Mouse (Mus musculus) gastrocnemius, adult 2 months (tissue): ENCODE results near the gene Cttnbp2. TPM values are rescaled to one million over a fixed set of nuclear protein-coding genes. Genes with fewer than 3 reads are reported as not detected.

Experiments used
- DNase-seq: peaks from one replicate; pipeline ENCODE4 v3.0.0; 2022
- H3K27ac ChIP-seq: fragments of 200-600 bp; 2 replicates; pipeline ENCODE4 v1.8.1; 2022; ENCODE audit warnings: mild to moderate bottlenecking
- H3K4me3 ChIP-seq: fragments of 200-600 bp; 2 replicates; pipeline ENCODE4 v1.8.1; 2022; ENCODE audit warnings: mild to moderate bottlenecking, moderate library complexity
- CTCF ChIP-seq: fragments of 200-600 bp; IDR thresholded peaks from 2 replicates; pipeline ENCODE4 v1.8.1; 2022; ENCODE audit warnings: antibody characterized with exemption, mild to moderate bottlenecking, moderate library complexity
- intact Hi-C: fragments of 180-260 bp; cut with DNase I; formaldehyde crosslinking; loops from one replicate; pipeline ENCODE4 v1.15.1; 2025
- microRNA-seq: library from miRNA; unstranded; fragments of <30 nt; microRNA quantifications from one replicate; pipeline ENCODE4 v1.2.0, GENCODE M21; 2021
- total RNA-seq, 2 experiments: library from RNA; stranded (reverse); gene quantifications; 2 replicates each; pipeline ENCODE4 v1.2.3; 2021

The Cttnbp2 gene
- total RNA-seq, 2 experiments from 2014 or later, result 0.54 to 0.86 TPM

DNA sequence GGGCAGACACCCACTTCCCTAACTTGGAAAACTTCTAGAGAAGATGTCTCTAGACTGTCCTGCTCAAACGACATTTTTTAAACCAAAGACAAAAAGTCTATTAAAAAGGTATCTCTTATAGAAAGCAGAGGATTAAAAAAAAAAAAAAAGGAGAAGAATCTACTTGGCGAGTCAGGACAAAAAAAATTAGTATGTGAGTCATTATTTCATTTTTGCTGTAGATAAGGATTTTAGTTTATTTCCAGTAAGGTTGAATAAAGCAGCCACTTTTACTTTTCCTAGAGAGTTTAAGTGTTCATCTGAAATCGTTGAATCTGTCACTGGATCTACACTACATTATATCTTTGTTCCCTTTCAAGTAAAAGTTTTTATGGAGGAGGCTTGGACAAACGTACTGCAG lies 139.9 kb downstream of the Cttnbp2 start:
- no peak for TF ChIP-seq CTCF
- no peak overlapping the region for H3K4me3 ChIP-seq
- intact Hi-C loops, result no loop called here
- no peak for DNase-seq
- no peak overlapping the region for H3K27ac ChIP-seq

DNA sequence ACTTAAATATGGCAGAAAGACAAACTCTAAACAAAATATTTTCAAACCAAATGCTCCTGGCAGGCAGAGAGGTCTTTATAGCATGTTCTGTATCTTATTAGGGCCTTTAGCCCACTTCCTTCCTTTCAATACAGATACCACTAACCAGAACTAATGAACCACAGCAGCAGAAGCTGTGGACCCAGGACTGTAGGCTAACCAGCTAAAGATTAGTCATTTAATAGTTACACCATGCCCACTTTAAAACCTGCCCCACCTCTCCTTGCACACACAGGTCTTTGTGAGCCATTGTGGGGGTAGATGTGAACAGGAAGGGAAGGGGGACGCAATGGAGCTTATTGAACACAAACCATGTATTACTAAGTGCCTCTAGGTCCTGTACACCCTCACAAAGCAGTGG lies 141.0 kb downstream of the Cttnbp2 start:
- DNase-seq, result no peak
- intact Hi-C loops, result no loop called here
- Histone ChIP-seq H3K4me3 (no peak overlapping the region), H3K27ac (no peak overlapping the region)
- TF ChIP-seq CTCF, result no peak

DNA sequence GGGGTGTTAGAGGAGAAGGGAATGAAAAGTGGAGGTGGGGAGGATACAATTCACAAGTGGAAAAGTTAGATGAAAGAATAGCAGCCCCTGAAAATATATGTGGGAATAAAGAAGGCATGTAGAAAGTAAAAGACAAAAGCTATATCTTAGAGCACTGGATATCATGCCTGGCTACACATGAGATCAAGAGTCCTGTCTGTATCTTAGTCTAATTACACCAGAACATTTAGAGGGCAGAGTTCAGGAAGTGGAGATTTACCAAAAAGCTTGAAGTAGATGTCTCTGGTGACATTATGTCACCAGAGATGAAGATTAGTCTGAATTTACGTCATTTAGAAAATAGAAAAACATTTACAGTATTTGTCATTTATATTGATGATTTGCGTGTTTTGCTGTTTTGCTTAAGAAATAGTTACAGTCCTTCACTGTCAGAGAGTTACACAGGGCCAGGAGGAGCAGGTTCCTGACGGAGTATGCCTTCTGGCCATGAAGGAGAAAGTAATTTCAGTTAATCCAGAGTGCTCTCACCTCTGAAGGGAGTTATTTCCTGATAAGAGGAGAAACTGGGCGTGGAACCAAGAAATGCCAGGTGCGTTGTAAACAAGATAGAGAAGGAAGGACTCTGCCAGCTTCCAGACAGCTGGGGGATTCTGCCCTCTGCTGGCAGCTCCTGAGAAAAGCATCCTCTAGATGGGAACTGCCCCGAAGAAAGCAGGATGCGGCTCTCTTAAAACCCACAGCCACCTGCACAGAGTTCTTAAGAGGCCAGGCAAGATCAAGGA lies 142.0 kb downstream of the Cttnbp2 start:
- Histone ChIP-seq H3K27ac (no peak overlapping the region), H3K4me3 (no peak overlapping the region)
- DNase-seq, result peak; percentile 35
- intact Hi-C loops, result no loop called here
- TF ChIP-seq CTCF, result peak; percentile 71

DNA sequence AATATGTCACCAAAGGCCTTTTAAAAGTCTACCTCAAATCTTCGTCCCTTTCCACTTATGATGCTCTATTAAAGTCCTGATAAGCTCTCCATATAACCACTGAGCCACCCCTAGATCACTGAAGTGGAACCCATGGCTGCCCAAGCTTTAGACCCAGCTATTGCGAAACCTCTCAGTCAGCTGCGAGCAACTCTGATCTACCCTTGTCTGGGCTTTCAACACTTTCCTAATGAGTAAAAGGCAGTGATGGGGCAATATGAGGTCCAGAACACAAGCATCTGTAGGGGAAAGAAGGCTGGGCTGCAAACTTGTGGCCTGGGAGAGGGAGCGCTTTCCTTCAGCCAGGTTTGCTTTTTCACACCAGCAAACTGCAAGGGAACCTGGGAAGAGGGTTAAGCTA lies 144.9 kb downstream of the Cttnbp2 start:
- TF ChIP-seq CTCF, result no peak
- DNase-seq, result no peak
- intact Hi-C loops, result no loop called here

DNA sequence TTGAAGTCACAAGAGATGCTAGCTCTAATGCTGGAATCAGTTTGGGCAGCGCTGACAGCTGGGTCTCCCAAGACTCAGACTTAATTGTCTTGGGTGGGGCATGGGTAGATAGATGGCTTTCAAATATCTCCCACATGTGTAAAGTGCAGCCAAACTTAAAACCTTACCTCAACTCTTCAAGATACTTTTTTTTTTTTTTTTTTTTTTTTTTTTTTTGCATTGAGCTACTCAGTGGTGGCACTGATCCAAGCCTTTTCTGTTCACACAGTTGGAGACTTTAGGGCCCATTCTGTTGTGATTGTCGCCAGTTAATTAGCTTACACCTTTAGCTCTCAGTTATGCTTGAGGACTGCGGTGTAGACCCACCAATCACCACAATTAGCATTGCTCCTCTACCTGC lies 145.6 kb downstream of the Cttnbp2 start:
- no peak for TF ChIP-seq CTCF
- DNase-seq, result no peak
- intact Hi-C loops, result no loop called here
- Histone ChIP-seq H3K4me3 (no peak overlapping the region), H3K27ac (no peak overlapping the region)

More for the DNA sequence above, 144.9 kb downstream of the Cttnbp2 start:
- Histone ChIP-seq H3K4me3 (no peak overlapping the region), H3K27ac (no peak overlapping the region)

DNA sequence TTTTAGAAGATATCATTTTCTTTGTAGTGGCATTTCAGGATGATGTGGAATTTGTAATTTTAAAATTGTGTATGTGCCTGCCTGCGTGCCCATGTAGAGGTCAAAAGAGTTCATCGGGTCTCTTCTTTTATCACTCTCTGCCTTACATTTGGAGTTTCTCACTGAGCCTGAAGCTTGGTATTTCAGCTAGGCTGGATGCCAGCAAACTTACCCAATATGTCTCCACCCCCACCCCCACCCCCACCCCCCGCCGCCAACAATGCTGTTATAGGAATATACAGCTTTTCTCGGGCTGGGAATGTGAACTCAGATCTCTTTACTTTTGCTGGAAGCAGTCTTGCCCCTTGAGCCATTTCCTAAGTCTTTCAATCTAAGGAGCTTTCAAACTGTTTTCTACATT lies 152.4 kb downstream of the Cttnbp2 start:
- Histone ChIP-seq H3K4me3 (no peak overlapping the region), H3K27ac (no peak overlapping the region)
- intact Hi-C loops, result no loop called here
- no peak for DNase-seq
- TF ChIP-seq CTCF, result no peak

DNA sequence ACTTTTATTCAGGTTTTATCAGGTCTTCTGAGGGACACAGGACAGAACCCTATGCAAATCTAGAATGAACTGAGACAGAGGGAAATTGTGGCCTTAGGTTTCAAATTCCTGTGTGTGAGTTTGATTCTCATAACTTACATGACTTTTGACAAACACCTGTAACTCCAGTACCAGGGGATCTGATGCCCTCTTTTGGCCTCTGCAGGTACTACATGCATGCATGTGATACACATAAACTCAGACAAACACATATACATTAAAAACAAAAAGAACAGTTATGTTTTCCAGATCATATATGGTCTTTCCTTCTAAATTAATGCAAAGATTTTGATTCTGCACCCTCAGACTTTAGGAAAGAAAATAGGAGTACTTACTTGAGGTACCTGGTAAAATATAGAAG lies 153.7 kb downstream of the Cttnbp2 start:
- intact Hi-C loops, result no loop called here
- no peak for TF ChIP-seq CTCF
- Histone ChIP-seq H3K4me3 (no peak overlapping the region), H3K27ac (no peak overlapping the region)
- DNase-seq, result no peak

DNA sequence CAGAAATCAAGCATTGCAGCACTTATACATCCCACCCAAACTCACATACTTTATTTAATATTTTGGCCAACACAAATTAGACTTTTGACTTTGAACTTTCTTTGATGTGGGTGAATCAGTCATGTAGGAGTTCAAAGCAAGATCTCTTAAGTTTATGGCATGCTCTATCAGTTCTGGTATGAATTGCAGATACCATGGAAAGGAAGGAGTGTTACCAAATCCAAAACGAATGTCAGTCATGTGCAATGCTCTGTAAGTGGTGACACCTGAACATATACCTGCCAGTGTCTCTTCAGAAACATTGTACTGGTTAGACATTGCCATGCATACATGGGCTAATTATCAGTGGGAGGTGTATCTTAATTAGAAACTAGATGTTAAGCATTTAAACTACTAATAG lies 154.5 kb downstream of the Cttnbp2 start:
- no peak for TF ChIP-seq CTCF
- H3K27ac ChIP-seq, result no peak overlapping the region
- no peak for DNase-seq
- H3K4me3 ChIP-seq, result no peak overlapping the region
- intact Hi-C loops, result no loop called here

DNA sequence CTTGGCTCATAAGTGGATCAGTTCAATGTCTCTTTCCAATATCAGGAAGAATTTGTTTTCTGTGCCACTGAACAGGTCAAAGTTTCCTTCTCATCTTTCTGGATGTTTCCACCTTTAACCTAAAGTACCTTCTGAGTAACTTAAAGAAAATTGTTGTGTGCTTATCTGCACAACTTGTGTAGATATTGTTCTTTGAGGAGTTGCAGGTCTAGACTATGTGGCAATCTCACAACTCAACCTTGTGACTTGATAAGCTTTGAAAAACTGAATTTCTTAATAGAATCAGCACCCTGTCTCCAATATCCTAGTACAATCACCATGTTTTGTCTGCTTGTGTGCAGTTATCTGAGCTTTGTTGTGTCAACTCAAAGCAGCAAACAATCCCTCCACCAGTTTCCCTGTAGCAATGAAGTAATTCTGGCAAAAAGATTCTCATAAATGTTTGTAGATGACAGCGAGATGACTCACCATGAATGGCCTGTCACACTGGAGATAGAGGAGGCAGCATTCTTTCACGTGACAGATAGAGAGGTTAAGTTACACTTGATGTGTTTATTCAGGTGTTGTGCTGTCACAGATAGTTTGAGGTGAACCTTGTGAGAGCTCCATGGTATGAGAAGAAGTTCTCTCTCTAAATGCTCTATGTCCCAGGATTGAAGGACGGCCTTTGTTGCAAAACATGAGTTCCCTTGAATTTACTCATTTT lies 165.3 kb downstream of the Cttnbp2 start:
- no peak for DNase-seq
- Histone ChIP-seq H3K4me3 (no peak overlapping the region), H3K27ac (no peak overlapping the region)
- intact Hi-C loops, result no loop called here
- no peak for TF ChIP-seq CTCF

DNA sequence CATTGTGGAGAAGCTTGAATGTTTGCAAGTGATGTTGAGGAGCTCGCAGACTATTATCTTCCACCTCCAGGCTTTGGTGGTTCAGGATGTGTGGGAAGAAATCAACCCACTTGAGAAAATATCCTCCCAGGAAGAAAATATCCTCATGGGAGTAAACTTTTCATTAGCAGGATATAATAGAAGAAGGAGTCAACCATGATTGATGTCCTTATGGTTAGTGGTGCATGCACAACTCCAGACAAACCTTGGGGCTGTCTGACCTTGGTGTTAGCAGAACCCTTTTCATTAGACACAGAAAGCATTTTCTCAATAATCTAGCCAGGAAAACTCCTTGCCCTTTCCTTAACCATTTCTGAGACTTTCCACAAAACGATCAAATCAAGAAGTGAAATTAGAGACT lies 170.4 kb downstream of the Cttnbp2 start:
- no peak overlapping the region for H3K27ac ChIP-seq
- no peak for DNase-seq
- no peak overlapping the region for H3K4me3 ChIP-seq
- intact Hi-C loops, result no loop called here
- no peak for TF ChIP-seq CTCF

DNA sequence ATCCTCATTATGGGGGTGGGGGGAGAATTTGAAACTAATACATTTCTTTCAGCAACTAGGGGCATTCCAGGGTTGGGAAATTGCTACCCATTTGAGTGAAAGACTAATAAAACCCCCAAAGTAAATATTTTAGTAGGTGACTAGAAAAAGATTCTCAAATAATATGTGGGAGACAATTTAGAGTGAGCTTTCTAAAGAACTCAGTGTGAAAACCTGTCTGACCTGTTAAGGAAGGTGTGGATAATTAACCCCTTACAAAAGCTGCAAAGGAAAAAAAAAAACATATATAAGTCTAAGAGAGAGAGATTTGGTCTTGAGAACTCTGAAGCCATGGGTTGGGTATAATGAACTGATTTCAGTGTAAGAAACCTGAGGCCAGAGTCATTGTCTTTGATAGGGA lies 176.3 kb downstream of the Cttnbp2 start:
- intact Hi-C loops, result no loop called here
- no peak for DNase-seq
- TF ChIP-seq CTCF, result no peak
- Histone ChIP-seq H3K4me3 (no peak overlapping the region), H3K27ac (no peak overlapping the region)

DNA sequence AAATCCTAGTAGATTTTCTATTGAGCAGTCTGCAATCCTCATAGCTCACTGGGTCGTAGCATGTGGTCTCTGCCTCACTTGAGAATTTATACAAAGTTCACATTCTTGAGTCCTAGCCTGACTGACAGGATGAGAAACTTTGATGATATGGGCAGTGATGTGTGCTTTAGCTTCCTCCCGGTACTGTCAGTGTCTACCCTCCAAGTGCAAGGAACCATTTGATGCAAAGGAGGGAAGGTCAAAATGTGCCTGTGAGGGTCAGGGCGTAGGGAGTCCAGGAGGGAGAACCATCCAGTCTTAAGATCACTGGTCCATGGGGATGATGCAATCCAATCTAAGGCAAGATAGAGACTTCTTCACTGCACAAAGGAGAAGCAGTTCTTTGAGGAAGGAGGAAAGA lies 179.2 kb downstream of the Cttnbp2 start:
- no peak overlapping the region for H3K4me3 ChIP-seq
- TF ChIP-seq CTCF, result no peak
- H3K27ac ChIP-seq, result no peak overlapping the region
- no peak for DNase-seq
- intact Hi-C loops, result no loop called here

DNA sequence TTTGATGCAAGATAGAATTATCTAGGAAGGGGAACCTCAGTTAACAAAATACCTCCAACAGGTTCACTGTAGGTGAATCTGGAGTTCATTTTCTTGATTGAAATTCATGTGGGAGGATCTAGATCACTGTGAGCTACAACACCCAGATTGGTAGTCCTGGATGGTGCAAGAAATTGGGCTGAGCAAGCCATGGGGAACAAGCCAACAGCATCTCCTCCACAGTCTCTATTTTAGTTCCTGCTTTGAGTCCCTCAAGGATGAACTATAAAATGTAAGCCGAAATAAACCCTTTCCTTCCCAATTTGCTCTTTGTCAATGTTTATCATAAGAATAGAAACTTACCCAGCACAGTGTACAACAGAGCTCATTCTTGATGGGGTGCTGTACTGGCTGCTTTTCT lies 191.7 kb downstream of the Cttnbp2 start:
- Histone ChIP-seq H3K4me3 (no peak overlapping the region), H3K27ac (no peak overlapping the region)
- no peak for TF ChIP-seq CTCF
- DNase-seq, result no peak
- intact Hi-C loops, result no loop called here

Small RNAs within 50 kb of the gene (microRNA-seq; reads per million reads assigned to microRNA genes)
- not detected for gene Gm26233
